Mouse (Mus musculus) bone marrow macrophage, adult 2 months (primary cell): Measurements from ENCODE around the gene Haao.

ENCODE experiments used
- CTCF ChIP-seq: IDR thresholded peaks from 2 replicates; pipeline ENCODE4 v1.5.1; 2012; ENCODE audit warnings: low read depth, mild to moderate bottlenecking, low read length, moderate library complexity
- POLR2A ChIP-seq: IDR thresholded peaks from 2 replicates; pipeline ENCODE4 v1.6.1; 2012; ENCODE audit warnings: mild to moderate bottlenecking, low read depth, low read length, borderline replicate concordance

DNA sequence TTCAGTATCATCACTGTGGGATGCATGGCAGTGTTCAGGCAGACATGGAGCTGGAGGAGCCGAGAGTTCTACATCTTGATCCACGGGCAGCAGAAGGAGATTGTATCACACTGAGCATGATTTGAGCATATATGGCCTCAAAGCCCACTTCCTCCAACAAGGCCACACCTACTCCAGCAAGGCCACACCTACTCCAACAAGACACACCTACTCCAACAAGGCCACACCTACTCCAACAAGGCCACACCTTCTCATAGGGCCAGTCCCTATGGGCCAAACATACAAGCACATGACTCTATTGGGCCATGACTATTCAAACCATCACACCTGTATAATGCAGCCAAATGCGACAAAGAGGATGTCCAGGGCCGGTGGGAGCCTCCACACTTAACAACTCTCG, 23.6 kb upstream of the Haao start:
- TF ChIP-seq POLR2A = no peak
- TF ChIP-seq CTCF = no peak
